Mouse (Mus musculus) R1 (cell line): ENCODE measurements around the gene Ddx39b.

Experiments
- DNase-seq: peaks from one replicate; pipeline ENCODE4 v3.0.0-alpha.2; 2018; ENCODE audit warnings: low read depth, low spot score

The Ddx39b gene

GRCm38 (mm10) chr17:35241305-35242014 lies at the start of gene Ddx39b:
Gene Ddx39b, plus strand, starts transcription at chr17:35241746.
- peak; percentile 98 for DNase-seq

GRCm38 (mm10) chr17:35192924-35193323 lies 48.6 kb upstream of the Ddx39b start:
- DNase-seq = no peak

GRCm38 (mm10) chr17:35193881-35194843 lies 47.4 kb upstream of the Ddx39b start, which contains the start of gene Ltb:
Gene Ltb, plus strand, starts transcription at chr17:35194439.
- DNase-seq = no peak

GRCm38 (mm10) chr17:35194844-35195630 lies 46.5 kb upstream of the Ddx39b start:
- no peak for DNase-seq

DNA sequence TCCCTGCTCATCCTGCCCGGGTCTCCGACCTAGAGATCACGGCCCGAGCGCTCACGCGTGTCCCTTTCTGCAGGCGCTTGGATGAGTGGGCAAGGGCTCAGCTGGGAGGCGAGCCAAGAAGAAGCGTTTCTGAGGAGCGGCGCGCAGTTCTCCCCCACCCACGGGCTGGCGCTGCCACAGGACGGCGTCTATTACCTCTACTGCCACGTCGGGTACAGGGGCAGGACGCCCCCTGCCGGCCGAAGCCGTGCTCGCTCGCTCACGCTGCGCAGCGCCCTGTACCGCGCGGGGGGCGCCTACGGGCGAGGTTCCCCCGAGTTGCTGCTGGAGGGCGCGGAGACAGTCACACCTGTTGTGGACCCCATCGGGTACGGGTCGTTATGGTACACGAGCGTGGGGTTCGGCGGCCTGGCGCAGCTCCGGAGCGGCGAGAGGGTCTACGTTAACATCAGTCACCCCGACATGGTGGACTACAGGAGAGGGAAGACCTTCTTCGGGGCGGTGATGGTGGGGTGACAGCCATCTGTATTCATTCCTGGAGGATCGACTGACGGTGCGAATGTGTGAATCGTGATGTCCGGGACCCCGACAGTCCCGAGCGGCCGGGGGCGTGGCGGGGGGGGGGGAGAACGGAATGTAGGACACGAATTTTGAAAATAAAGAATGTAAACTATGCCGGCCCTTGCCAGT lies 45.8 kb upstream of the Ddx39b start:
- peak; percentile 74 for DNase-seq

DNA sequence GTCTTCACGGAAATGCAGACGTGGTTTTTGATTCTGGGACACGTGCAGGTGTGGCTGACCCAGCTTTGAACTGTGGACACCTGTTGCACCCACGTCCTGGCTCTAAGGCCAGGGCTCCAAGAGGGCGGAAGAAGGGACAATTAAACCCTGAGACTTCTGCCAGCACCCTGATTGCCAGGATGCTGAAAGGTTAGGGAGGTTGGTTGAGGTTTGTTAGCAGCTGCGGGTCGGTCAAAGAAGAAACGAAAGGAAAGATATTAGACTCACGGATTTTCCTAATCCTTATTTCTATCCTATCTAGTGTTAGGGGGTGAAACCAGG lies 45.3 kb upstream of the Ddx39b start:
- DNase-seq = no peak

DNA sequence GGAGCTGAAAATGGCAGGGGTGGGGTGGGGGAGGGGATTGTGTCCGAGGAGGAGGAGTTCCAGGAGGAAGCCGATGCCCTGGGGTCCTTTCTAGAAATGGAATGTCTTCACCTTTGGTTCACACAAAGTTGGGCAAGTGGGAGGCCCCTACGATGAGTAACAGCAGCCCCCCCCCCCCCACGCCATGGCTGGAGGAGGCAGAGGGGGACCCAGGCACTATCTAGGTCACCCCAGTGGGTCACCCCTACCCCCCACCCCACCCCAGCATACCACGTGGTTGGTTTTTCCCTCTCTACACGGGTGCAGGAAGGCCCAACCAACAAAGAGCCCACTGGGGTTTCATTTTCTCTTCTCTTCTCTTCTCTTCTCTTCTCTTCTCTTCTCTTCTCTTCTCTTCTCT lies 44.4 kb upstream of the Ddx39b start:
- DNase-seq = no peak

- no peak for DNase-seq
Measured at GRCm38 (mm10) chr17:35198029-35198428, 43.5 kb upstream of the Ddx39b start.

- DNase-seq = peak; percentile 73
Measured at GRCm38 (mm10) chr17:35198946-35199345, 42.6 kb upstream of the Ddx39b start.

GRCm38 (mm10) chr17:35200398-35200797 lies 41.1 kb upstream of the Ddx39b start:
- no peak for DNase-seq

DNA sequence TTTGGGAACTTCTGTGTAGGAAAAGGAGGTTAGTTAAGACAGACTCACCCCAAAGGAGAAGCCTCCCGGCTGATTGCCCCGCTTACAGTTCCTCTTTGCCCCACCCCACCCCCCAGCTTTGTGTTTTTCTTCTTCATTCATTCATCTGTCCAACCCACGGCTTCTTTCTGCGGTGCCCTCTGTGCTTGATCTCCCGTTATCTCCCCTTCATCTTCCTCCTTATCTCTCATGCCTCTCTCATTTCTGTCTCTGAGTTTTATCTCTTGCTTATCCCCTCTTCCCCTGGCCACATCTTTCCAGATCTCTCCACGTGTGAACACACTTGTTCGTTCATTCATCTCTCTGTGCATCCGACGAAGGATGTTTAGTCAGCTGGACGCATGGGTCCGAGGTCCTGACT lies 40.4 kb upstream of the Ddx39b start:
- DNase-seq = no peak

DNA sequence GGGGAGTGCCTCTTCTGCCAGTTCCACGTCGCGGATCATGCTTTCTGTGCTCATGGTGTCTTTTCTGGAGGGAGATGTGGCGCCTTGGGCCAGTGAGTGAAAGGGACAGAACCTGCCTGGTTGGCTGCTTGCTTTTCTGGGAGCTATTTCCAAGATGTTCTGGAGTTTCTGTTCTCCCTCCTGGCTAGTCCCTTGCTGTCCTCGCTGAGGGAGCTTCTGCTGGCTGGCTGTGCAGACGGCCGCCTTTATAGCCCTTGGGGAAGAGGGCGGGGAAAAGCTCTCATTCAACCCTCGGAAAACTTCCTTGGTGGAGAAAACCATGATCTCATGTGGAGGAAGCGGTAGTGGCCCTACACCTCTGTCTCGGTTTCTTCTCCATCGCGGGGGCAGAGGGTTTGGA lies 39.8 kb upstream of the Ddx39b start, which contains the start of gene Tnf:
Gene Tnf (minus strand): TSS at position 221 of the 400 bp plus-strand sequence.
- DNase-seq = no peak

DNA sequence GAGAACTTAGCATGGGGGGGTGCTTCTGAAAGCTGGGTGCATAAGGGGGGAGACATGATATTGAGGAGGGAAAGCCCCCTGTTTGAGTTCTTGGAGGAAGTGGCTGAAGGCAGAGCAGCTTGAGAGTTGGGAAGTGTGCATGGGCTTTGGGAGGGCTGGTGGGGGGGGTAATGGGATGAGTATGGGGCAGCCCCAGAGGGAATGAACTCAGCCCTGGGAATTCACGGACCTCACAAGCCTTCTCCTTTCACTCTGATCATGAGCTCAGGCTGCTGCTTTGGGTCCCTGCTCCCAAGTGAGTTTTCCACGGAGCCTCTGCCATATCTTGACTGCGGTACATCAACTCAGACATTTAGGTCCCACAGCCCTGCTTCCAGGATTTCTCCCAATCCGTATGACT lies 39.1 kb upstream of the Ddx39b start:
- DNase-seq = no peak

DNA sequence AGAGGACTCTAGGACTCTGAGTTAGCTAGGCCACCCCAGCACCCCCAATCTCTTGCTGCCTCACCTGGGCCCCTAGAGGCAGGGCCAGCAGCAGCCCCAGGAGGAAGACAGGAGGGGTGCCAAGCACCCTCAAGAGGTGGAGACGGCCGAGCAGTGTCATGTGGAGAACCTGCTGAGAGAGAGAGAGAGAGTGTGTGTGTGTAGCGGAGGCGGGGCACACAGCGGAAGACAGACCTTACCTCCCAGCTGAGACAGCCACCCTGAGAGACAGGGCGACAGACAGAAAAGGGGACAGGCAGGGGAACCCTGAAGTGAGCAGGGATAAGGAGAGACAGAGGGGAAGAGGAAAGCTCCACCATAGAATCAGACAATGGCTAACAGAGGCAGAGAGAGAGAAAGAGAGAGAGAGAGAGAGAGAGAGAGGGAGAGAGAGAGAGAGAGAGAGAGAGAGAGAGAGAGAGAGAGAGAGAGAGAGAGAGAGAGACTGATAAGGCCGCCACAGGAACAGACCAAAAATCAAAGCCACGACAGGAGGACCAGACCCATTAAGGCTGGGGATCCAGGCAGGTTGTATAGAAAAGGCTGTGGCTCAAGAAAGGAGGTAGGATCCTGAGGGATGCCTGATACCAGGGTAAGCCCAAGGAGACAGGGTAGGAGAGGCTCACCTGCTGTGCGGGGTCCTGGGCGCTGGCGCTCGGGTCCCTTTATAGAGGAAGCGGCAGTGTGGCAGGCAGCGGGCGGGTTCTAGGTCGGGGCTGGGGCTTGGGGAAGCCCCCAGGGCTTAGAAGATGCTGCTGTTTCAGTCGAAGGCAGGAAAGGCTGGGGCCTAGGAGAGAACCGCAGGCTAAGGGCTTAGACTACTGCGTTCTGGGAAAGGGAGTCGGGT lies 36.8 kb upstream of the Ddx39b start, which contains the start of gene Lta:
Gene Lta (minus strand): TSS at position 858 of the 886 bp plus-strand sequence.
- DNase-seq = peak; percentile 22

GRCm38 (mm10) chr17:35205380-35205769 lies 36.2 kb upstream of the Ddx39b start:
- no peak for DNase-seq

- no peak for DNase-seq
Measured at GRCm38 (mm10) chr17:35209785-35210535, 31.6 kb upstream of the Ddx39b start.

DNA sequence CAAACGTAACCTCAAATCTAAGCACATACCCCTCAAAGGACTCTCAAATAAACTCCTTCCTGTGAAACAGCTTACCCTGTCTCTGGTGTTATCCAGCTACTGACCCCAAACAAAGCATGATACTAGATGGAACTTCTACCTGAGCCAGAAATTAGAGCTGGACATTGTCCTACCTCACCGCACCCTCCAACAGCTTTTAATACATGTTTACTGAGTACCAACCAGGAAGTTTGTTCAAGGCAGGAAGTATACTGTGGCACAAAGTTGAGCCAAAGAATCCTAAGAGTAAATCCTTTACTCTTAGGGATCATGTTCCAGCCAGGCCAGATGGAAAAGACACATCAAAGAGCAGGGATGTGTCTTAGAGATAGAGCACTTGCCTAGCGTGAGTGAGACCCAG lies 31.0 kb upstream of the Ddx39b start:
- no peak for DNase-seq

DNA sequence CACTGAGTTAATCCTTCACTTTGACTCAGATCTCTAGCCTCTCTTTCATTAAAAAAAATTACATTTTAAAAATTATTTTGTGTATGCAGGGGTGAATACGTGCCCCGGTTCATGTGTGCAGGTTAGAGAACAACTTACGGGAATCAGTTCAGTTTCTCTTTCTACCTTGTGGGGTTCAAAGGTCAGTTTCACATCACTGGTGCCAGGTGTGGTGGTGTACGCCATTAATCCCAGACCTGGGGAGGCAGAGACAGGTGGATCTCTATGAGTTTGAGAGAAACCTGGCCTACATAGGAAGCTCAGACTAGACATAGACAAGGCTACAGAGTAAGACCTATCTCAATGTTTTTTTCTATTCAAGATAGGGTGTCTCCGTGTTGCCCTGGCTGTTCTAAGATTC lies 28.5 kb upstream of the Ddx39b start:
- no peak for DNase-seq

- no peak for DNase-seq
Measured at GRCm38 (mm10) chr17:35218516-35219193, 22.9 kb upstream of the Ddx39b start.
